Mouse (Mus musculus) heart, postnatal 0 days (tissue): ENCODE data around the gene Ncf4. TPM values are rescaled to one million over a fixed set of nuclear protein-coding genes. Genes with fewer than 3 reads are reported as not detected.
A peak's percentile ranks its signal among the peaks of the same experiment; 100 is the strongest.
"Not testable (repeated sequence)": the region's sequence is repeated elsewhere in the genome, so short reads cannot be mapped to it uniquely, and the experiment has no call there.

Experiments used
- ATAC-seq: fragments of 200-750 bp; cut with Nextera tagmentation; 2 replicates; pipeline ENCODE4 v1.8.0; 2017; ENCODE audit warnings: low read depth, moderate number of reproducible peaks, moderate library complexity; ENCODE audit not compliant: insufficient read depth
- DNase-seq: peaks from one replicate; pipeline ENCODE4 v3.0.0-alpha.2; 2016; ENCODE audit warnings: low spot score
- H3K27ac ChIP-seq: fragments of 300-500 bp; sonication (generic); 2 replicates; pipeline ENCODE4 v1.5.1; 2014; ENCODE audit warnings: low read depth, mild to moderate bottlenecking
- H3K27me3 ChIP-seq: fragments of 300-500 bp; sonication (generic); 2 replicates; pipeline ENCODE4 v1.6.1; 2014; ENCODE audit warnings: low read length, mixed read lengths; ENCODE audit not compliant: control insufficient read depth, insufficient read depth
- H3K36me3 ChIP-seq: fragments of 300-500 bp; sonication (generic); replicated peaks from 2 replicates; pipeline ENCODE4 v1.6.1; 2014; ENCODE audit warnings: low read length, mixed read lengths; ENCODE audit not compliant: control insufficient read depth, insufficient read depth
- H3K4me1 ChIP-seq: fragments of 300-500 bp; sonication (generic); 2 replicates; pipeline ENCODE4 v1.6.1; 2014; ENCODE audit warnings: antibody characterized with exemption; ENCODE audit not compliant: control insufficient read depth, insufficient read depth
- H3K4me2 ChIP-seq: fragments of 300-500 bp; sonication (generic); 2 replicates; pipeline ENCODE4 v1.6.1; 2014; ENCODE audit warnings: low read depth, mild to moderate bottlenecking, low read length, moderate library complexity
- H3K4me3 ChIP-seq: fragments of 300-500 bp; sonication (generic); 2 replicates; pipeline ENCODE4 v1.5.1; 2014; ENCODE audit warnings: low read depth, low read length
- H3K9ac ChIP-seq: fragments of 300-500 bp; sonication (generic); replicated peaks from 2 replicates; pipeline ENCODE4 v1.6.1; 2014; ENCODE audit warnings: low read depth, low read length, mixed read lengths
- H3K9me3 ChIP-seq: fragments of 300-500 bp; sonication (generic); replicated peaks from 2 replicates; pipeline ENCODE4 v1.6.1; 2016; ENCODE audit warnings: low read length; ENCODE audit not compliant: control insufficient read depth
- CTCF ChIP-seq: IDR thresholded peaks from 2 replicates; pipeline ENCODE4 v1.5.1; 2016; ENCODE audit warnings: antibody characterized with exemption, control low read depth, low read depth
- EP300 ChIP-seq: IDR thresholded peaks from 2 replicates; pipeline ENCODE4 v1.6.1; 2016; ENCODE audit warnings: antibody characterized with exemption, low read depth
- WGBS: fragments of 180-500 bp; shearing (Covaris S2); extraction: QIAGEN DNeasy Blood & Tissue Kit; methylation state at CpG from one replicate; pipeline ENCODE4 v1.1.7; 2014; 5-methylcytosine and 5-hydroxymethylcytosine counted together
- polyA plus RNA-seq: library from polyadenylated mRNA; unstranded; fragments of >200 nt; fragmentation: Nextera tagmentation; extraction: Ambion mirVana; gene quantifications from 2 replicates; pipeline ENCODE4 v1.2.1, GENCODE M21; 2015
- total RNA-seq: library from RNA; depleted of rRNA; stranded (reverse); fragments of >200 nt; gene quantifications from 2 replicates; pipeline ENCODE4 v1.2.3, GENCODE M21; 2014; ENCODE audit warnings: low replicate concordance

Gene Ncf4
- total and polyA plus RNA-seq, 2 experiments from 2014 or later, result 1.3 to 1.5 TPM

GRCm38 (mm10) chr15:78267865-78268264 lies 23.3 kb downstream of the Ncf4 start:
- DNase-seq (peak; percentile 30), ATAC-seq (peak; percentile 74)
- 13% methylated on average over 4 of the region's 4 CpGs for WGBS
- H3K27me3 ChIP-seq, result no peaks in the 10 kb centered on the region
- no peaks in the 10 kb centered on the region for H3K36me3 ChIP-seq
- no peak overlapping the region for H3K4me2 ChIP-seq
- no peaks in the 10 kb centered on the region for H3K4me1 ChIP-seq
- TF ChIP-seq CTCF, result no peak
- TF ChIP-seq EP300, result 0 out of 2 replicates have a peak, but pooled peaks have one; percentile 11
- H3K9ac ChIP-seq, result no peak overlapping the region
- no peaks in the 10 kb centered on the region for H3K9me3 ChIP-seq
- H3K4me3 ChIP-seq, result no peak overlapping the region
- H3K27ac ChIP-seq, result peak overlapping the region; percentile 74

GRCm38 (mm10) chr15:78271208-78271607 lies 26.6 kb downstream of the Ncf4 start:
- Histone ChIP-seq H3K27me3 (no peaks in the 10 kb centered on the region), H3K27ac (no peak overlapping the region), H3K4me1 (no peaks in the 10 kb centered on the region), H3K9me3 (no peaks in the 10 kb centered on the region), H3K4me2 (no peak overlapping the region), H3K4me3 (no peak overlapping the region), H3K36me3 (no peaks in the 10 kb centered on the region), H3K9ac (no peak overlapping the region)
- TF ChIP-seq EP300, result no peak
- no peak for TF ChIP-seq CTCF
- ATAC-seq (no peak), DNase-seq (no peak)

DNA sequence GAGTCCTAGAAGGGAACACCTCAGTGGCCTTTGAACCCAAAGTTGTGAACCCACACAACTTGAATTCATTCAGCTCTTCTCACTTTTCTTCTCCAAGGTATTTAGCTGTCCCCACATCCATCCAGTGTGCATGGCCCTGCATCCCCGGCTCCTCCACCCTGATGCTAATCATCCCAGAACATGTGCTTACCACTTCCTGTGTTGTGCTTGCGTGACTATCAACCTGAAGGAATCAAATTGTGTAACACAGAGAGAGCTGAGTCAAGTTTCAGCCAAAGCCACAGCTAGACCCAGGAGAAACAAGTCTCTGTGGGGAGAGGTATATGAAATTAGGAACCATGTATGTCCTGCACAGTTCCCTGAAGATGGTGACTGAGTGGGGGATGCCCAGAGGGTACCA lies 33.7 kb downstream of the Ncf4 start:
- H3K9ac ChIP-seq, result no peak overlapping the region
- TF ChIP-seq EP300, result no peak
- no peak for TF ChIP-seq CTCF
- no peak overlapping the region for H3K4me2 ChIP-seq
- no peaks in the 10 kb centered on the region for H3K36me3 ChIP-seq
- H3K4me1 ChIP-seq, result no peaks in the 10 kb centered on the region
- ATAC-seq (no peak), DNase-seq (no peak)
- no peaks in the 10 kb centered on the region for H3K27me3 ChIP-seq
- 64% methylated on average over 2 of the region's 2 CpGs for whole genome bisulfite sequencing
- no peaks in the 10 kb centered on the region for H3K9me3 ChIP-seq
- H3K27ac ChIP-seq, result no peak overlapping the region
- H3K4me3 ChIP-seq, result no peak overlapping the region

GRCm38 (mm10) chr15:78287941-78288340 lies 43.3 kb downstream of the Ncf4 start:
- ATAC-seq (no peak), DNase-seq (no peak)
- peaks cover 4% of the 10 kb centered on the region; the same call in 1 of the 2 replicates for H3K4me1 ChIP-seq
- no peaks in the 10 kb centered on the region for H3K9me3 ChIP-seq
- H3K27ac ChIP-seq, result no peak overlapping the region
- H3K36me3 ChIP-seq, result no peaks in the 10 kb centered on the region
- H3K4me3 ChIP-seq, result no peak overlapping the region
- no peak overlapping the region for H3K4me2 ChIP-seq
- 87% methylated on average over 5 of the region's 5 CpGs for WGBS
- no peak overlapping the region for H3K9ac ChIP-seq
- TF ChIP-seq CTCF, result no peak
- no peak for TF ChIP-seq EP300
- no peaks in the 10 kb centered on the region for H3K27me3 ChIP-seq

GRCm38 (mm10) chr15:78289775-78290174 lies 45.2 kb downstream of the Ncf4 start:
- 32% methylated on average over 4 of the region's 5 CpGs for WGBS
- not testable (repeated sequence) for ATAC-seq, H3K36me3 ChIP-seq, H3K4me1 ChIP-seq, H3K27ac ChIP-seq, H3K27me3 ChIP-seq, H3K9ac ChIP-seq, H3K4me2 ChIP-seq, H3K9me3 ChIP-seq, H3K4me3 ChIP-seq, DNase-seq

DNA sequence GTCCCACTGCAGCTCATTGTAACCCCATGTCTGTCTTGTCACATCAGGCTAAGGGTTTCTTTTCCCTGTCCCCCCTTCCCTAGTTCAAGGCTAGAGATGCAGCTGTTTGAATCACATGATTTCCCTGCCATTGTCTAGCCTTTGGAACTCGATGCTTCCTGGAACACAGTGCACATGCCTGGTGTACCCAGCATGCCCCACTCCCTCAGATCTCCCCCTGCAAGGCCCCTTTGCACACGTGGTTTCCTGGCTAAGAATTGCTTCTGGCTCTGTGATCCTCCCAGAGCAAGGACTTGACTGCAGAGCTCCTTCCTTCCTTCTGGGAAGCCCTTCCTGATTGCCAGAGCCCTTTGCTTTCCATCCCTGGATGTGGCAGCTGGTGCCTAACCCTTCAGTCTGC lies 48.6 kb downstream of the Ncf4 start:
- peak; percentile 79 for ATAC-seq
- H3K27me3 ChIP-seq, H3K36me3 ChIP-seq, H3K4me1 ChIP-seq, H3K9ac ChIP-seq, H3K9me3 ChIP-seq, H3K4me3 ChIP-seq, H3K4me2 ChIP-seq: not testable (repeated sequence)
- 11% methylated on average over 2 of the region's 2 CpGs for WGBS
- H3K27ac ChIP-seq, result peak overlapping the region; percentile 75
- peak; percentile 29 for DNase-seq
